In the genomic region with DNA sequence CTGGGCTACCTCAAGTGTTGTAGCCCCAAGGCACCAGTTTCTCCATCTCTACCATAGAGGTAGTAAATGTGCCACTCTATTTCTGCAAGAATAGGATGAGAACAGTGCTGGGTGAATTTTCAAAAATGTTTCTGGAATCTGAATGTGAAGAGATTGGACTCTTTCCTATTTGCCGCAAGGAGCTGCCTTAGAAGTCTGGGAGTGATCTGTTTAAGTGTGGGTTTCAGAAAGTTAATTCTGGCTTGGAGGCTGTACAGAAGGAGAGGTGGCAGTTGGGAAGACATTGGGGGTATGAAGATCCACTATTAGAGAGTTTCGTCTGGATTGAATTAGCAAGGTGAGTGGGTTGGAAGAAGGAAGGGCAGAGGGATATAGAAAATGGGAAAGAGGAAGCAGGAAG, we compare ENCODE assay signal across 31 mouse cellular contexts. TPM values are rescaled to one million over a fixed set of nuclear protein-coding genes. Genes with fewer than 3 reads are reported as not detected.
DNase-seq lines count a peak whose midpoint lies in the region; TF ChIP-seq lines count a peak whose summit lies in the region.
"Had no signal": no experiment of that assay in that cellular context is flagged by ENCODE, and none has a peak within 500 bp of the region (broad histone marks: within the 10 kb centered on the region; RNA-seq: fewer than 3 reads in every experiment).

No protein-coding gene starts in this region.

- intact Hi-C loops in left cerebral cortex, postnatal 36 days (cut with DNase I): no loop called here

- H3K4me1 ChIP-seq in cortical plate, adult 2 months (ENCODE audit: control insufficient read depth, insufficient read depth, low read length): peaks cover 4% of the 10 kb centered on the region
- no peaks in the 10 kb centered on the region for H3K4me1 ChIP-seq in lung, adult 2 months (ENCODE audit: control insufficient read depth, insufficient read depth, low read length)
- H3K4me1 ChIP-seq: embryonic facial prominence, embryonic 10.5 days; embryonic facial prominence, embryonic 13.5 days; forebrain, embryonic 12.5 days; forebrain, embryonic 15.5 days; heart, embryonic 10.5 days; heart, embryonic 13.5 days had no signal

- WGBS in lung, adult 2 months: 81% methylated on average over 2 of the region's 2 CpGs

- peak overlapping the region; percentile 73 for H3K27ac ChIP-seq in cortical plate, adult 2 months (ENCODE audit: insufficient read depth, low read length)
- H3K27ac ChIP-seq: embryonic facial prominence, embryonic 10.5 days; embryonic facial prominence, embryonic 13.5 days; forebrain, embryonic 12.5 days; forebrain, embryonic 15.5 days; heart, adult 2 months; heart, embryonic 10.5 days; heart, embryonic 13.5 days; hindbrain, embryonic 14.5 days; hindbrain, postnatal 0 days had no signal

- TF ChIP-seq CTCF in cortical plate, adult 2 months (IDR thresholded peaks at IDR 0.05; ENCODE audit: extremely low read depth, insufficient read depth, low read length): no peak
- TF ChIP-seq CTCF in lung, adult 2 months (IDR thresholded peaks at IDR 0.05; ENCODE audit: insufficient read depth, low read length): no peak

- peak; percentile 20 to 65 for DNase-seq in frontal cortex, adult 2 months (ENCODE audit: extremely low spot score in 1 of 2, low spot score in 1 of 2)
- DNase-seq in frontal cortex, postnatal 14 days (ENCODE audit: low spot score in 2 of 2): no peak
- DNase-seq in left cerebral cortex, adult 9 months (ENCODE audit: low spot score in 2 of 2): peak; percentile 35 to 44
- DNase-seq in left cerebral cortex, postnatal 36 days (ENCODE audit: low spot score in 2 of 2): no peak
- DNase-seq in telencephalon, adult 2 months (ENCODE audit: low read depth, low spot score): peak; percentile 80
- no peak for DNase-seq in lung, adult 2 months
- DNase-seq: adrenal gland, postnatal 14 days; B cell, adult 2 months; cerebellum, adult 11-12 months; cerebellum, adult 9-10 months; cerebellum, postnatal 14 days; embryo, embryonic 11 days; gastrocnemius, postnatal 10 days; gastrocnemius, postnatal 36 days; heart, adult 2 months; heart, postnatal 14 days; heart, postnatal 4 days had no signal

- no peak for TF ChIP-seq POLR2A in cortical plate, adult 2 months (IDR thresholded peaks at IDR 0.05; ENCODE audit: extremely low read depth, insufficient read depth, low read length)
- no peak for TF ChIP-seq POLR2A in lung, adult 2 months (IDR thresholded peaks at IDR 0.05; ENCODE audit: borderline replicate concordance, extremely low read depth, low read depth, low read length)

- no peak overlapping the region for H3K4me3 ChIP-seq in cortical plate, adult 2 months (ENCODE audit: insufficient read depth, low read length)
- no peak overlapping the region for H3K4me3 ChIP-seq in lung, adult 2 months (replicated peaks; ENCODE audit: extremely low read depth, low read depth, low read length)
- H3K4me3 ChIP-seq: embryonic facial prominence, embryonic 10.5 days; embryonic facial prominence, embryonic 13.5 days; erythroblast, embryonic 14.5 days; forebrain, embryonic 12.5 days; forebrain, embryonic 15.5 days; heart, adult 2 months; heart, embryonic 10.5 days; heart, embryonic 13.5 days had no signal

RNA-seq across cellular contexts. Expression of a gene that starts 52.0 kb away (rescaled TPM):
- polyA plus RNA-seq in frontal cortex, adult 2 months (2012; rRNA removed): 104 and 109 TPM in 2 replicates
- 100 to 1,000 TPM; 214 to 265 TPM for total RNA-seq in left cerebral cortex, postnatal 36 days (2021)
- polyA plus RNA-seq in cortical plate, adult 2 months (2012; rRNA removed): 60.9 and 70.2 TPM in 2 replicates
- polyA plus RNA-seq in lung, adult 2 months (2012; rRNA removed): 0.23 and 0.30 TPM in 2 replicates
- total RNA-seq: common myeloid progenitor, adult 5-6 weeks; granulocyte monocyte progenitor cell, adult 5-6 weeks had no signal
- polyA plus RNA-seq: erythroblast, embryonic 14.5 days; G1E; heart, adult 2 months; Patski had no signal

Comparison
In these comparisons a context has a peak if more than half of its experiments do, and no peak if none do; other contexts are left out.
1. DNase-seq: peak in frontal cortex, adult 2 months (2 of 2), left cerebral cortex, adult 9 months (2 of 2) and telencephalon, adult 2 months (single experiment); none in frontal cortex, postnatal 14 days (0 of 2), left cerebral cortex, postnatal 36 days (0 of 2) and lung, adult 2 months (single experiment).
2. RNA of a gene that starts 52.0 kb away (polyA plus RNA-seq): 104 to 109 TPM in frontal cortex, adult 2 months and 60.9 to 70.2 TPM in cortical plate, adult 2 months; 0.23 to 0.30 TPM in lung, adult 2 months; every median in the first group is over 10 times any median in the second.